Mouse (Mus musculus): Measurements from ENCODE around the gene Ces1a. TPM values are rescaled to one million over a fixed set of nuclear protein-coding genes. Genes with fewer than 3 reads are reported as not detected.

The Ces1a gene
- polyA plus RNA-seq, 1 experiment from 2014 or later: not detected

DNA sequence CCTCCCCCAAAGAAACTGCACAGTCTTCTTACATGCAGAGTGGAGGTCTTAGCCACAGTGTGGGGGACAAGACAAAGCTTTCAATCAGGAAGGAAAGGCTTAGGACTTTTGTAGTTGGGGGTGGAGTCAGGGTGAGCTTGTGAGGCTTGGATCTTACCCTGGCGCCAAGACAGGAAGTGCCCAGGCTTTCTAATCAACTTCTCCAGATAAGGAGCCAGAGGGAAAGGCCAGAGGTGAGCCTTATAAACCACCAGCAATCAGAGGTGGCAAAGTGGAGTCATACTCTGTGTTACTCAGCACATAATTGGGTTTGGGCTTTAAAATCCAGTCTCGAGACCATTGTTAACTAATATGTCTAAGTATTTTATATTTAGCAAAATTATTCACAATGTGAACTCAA lies 7.2 kb upstream of the Ces1a start:
- no peaks in the 10 kb centered on the region for H3K36me3 ChIP-seq (ENCODE audit: control insufficient read depth, insufficient read depth)
- no peak for ATAC-seq
- H3K4me1 ChIP-seq (replicated peaks; ENCODE audit: control insufficient read depth, insufficient read depth, low read length): no peaks in the 10 kb centered on the region
- no peak overlapping the region for H3K27ac ChIP-seq (ENCODE audit: low read length)
- no peak overlapping the region for H3K4me2 ChIP-seq (ENCODE audit: low read length)
- 60% methylated on average over 2 of the region's 2 CpGs for WGBS
- no peaks in the 10 kb centered on the region for H3K27me3 ChIP-seq (replicated peaks; ENCODE audit: control insufficient read depth, insufficient read depth, low read length)
- no peaks in the 10 kb centered on the region for H3K9me3 ChIP-seq (ENCODE audit: control insufficient read depth, low read length)
- no peak overlapping the region for H3K9ac ChIP-seq (replicated peaks; ENCODE audit: low read depth, low read length)
- H3K4me3 ChIP-seq (replicated peaks; ENCODE audit: low read length): no peak overlapping the region

DNA sequence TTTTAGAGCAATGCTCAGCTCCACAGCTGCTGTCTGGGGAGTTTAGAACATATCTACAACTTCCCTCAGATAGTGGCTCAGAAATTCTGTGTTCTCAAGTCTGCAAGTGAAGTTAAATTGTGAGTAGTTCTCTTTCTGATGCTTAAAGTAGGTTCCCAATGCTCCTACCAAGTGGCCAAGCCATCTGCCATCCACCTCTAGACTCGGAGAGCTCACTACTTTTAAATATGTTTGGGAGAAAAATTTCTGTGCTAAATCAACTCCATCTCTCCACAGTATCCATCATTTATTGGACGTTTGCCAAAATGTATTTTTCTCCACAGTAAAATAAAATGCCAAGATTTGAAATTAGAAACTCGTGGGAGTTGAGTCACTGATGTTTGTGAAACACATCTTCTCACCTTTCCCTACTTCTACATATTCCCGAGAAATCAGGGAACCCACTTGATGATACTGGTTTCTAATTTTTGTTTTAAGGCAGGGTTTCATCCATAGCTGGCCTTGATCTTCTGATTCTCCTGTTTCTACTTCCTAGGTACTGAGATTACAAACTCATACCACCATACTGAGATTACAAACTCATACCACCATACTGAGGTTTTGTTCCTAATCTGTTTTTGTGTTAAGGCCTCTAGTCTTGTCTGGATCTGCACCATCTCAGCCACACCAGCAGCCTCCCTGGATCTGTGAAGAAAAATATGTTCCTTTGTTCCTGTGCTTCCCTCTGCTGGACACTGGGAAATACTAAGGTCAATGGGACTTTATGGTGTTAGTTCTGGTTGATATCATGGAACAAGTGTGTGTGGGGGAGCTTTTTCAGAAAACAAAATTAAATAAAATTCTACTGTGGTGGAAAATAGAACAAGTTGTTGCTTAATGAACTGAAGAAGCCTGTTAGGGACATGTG lies 771 bp upstream of the Ces1a start:
- H3K27me3 ChIP-seq (replicated peaks; ENCODE audit: control insufficient read depth, insufficient read depth, low read length): no peaks in the 10 kb centered on the region
- H3K4me2 ChIP-seq (ENCODE audit: low read length): no peak overlapping the region
- H3K9ac ChIP-seq (replicated peaks; ENCODE audit: low read depth, low read length): no peak overlapping the region
- WGBS: 69% methylated on average over 4 of the region's 4 CpGs
- no peak overlapping the region for H3K27ac ChIP-seq (ENCODE audit: low read length)
- no peaks in the 10 kb centered on the region for H3K9me3 ChIP-seq (ENCODE audit: control insufficient read depth, low read length)
- H3K4me3 ChIP-seq (replicated peaks; ENCODE audit: low read length): no peak overlapping the region
- no peak for ATAC-seq
- H3K36me3 ChIP-seq (ENCODE audit: control insufficient read depth, insufficient read depth): no peaks in the 10 kb centered on the region
- no peaks in the 10 kb centered on the region for H3K4me1 ChIP-seq (replicated peaks; ENCODE audit: control insufficient read depth, insufficient read depth, low read length)

DNA sequence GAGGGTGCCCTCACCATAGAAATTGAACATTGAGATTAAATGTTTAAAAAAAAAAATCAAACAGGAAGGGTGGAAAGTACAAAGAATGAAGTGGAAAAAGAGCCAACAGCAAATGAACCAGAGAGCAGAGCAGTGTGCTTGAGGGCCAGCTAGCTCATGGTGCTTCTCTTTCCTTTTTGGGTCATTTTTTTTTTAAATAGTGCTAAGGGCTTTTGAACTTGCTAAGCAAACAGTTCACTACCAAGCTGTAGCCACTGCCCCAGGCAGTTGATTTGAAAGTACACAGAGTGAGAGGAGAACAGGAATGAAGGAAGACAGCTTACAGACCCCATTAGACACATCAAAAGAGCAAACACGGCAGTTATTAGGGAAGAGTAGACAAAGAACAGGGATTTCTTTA lies 4.9 kb downstream of the Ces1a start:
- H3K9ac ChIP-seq (replicated peaks; ENCODE audit: low read depth, low read length): no peak overlapping the region
- H3K27me3 ChIP-seq (replicated peaks; ENCODE audit: control insufficient read depth, insufficient read depth, low read length): no peaks in the 10 kb centered on the region

DNA sequence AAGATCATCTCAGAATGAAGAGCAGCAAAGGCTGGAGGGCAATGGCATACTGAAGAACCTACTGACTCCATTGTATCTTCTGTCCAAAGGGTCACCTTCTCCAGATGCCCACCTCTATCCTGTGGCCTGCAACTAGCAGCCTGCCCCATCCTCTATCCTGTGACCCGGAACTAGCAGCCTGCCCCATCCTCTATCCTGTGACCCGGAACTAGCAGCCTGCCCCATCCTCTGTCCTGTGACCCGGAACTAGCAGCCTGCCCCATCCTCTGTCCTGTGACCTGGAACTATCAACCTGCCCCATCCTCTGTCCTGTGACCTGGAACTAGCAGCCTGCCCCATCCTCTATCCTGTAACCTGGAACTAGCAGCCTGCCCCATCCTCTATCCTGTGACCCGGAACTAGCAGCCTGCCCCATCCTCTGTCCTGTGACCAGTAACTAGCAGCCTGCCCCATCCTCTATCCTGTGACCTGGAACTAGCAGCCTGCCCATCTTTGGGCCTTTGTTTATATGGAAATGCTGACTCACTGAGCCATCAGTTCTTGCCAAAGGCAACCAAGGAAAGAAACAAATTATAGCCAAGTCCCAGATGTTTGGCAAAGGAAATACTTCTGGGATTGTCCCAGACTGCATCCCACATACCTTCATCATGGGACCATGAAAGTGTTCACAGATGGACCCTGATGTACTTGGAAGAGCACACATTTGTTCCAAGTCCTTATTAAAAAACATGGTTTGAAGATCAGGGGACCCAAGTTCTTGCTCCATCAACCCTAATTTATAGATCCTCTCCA lies 7.0 kb downstream of the Ces1a start:
- ATAC-seq: no peak

More for the DNA sequence above, 4.9 kb downstream of the Ces1a start:
- H3K4me3 ChIP-seq (replicated peaks; ENCODE audit: low read length): no peak overlapping the region
- H3K27ac ChIP-seq (ENCODE audit: low read length): no peak overlapping the region
- no peaks in the 10 kb centered on the region for H3K36me3 ChIP-seq (ENCODE audit: control insufficient read depth, insufficient read depth)
- no peaks in the 10 kb centered on the region for H3K9me3 ChIP-seq (ENCODE audit: control insufficient read depth, low read length)
- H3K4me2 ChIP-seq (ENCODE audit: low read length): no peak overlapping the region
- ATAC-seq: no peak
- H3K4me1 ChIP-seq (replicated peaks; ENCODE audit: control insufficient read depth, insufficient read depth, low read length): no peaks in the 10 kb centered on the region
- 54% methylated on average over 1 of the region's 1 CpGs for WGBS

DNA sequence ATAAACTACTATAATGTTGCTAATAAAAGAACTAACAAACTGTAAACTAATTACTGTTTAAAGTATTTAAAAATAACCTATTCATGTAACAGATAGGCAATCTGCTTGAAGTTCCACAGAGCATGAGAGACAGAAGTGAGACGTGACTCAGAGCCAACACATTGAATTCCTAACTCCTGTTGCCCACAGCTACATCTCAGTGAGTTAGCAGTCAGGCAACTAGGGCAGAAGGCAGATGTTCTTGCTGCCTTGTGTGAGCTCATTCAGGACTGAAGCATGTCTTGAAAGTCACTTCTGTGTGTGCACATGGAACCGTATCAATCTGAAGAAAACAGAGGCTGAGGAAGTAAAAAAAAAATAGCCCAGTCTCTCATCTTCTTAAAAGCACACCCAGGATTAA lies 7.7 kb downstream of the Ces1a start:
- ATAC-seq: no peak
- H3K27me3 ChIP-seq (replicated peaks; ENCODE audit: control insufficient read depth, insufficient read depth, low read length): no peaks in the 10 kb centered on the region
- no peaks in the 10 kb centered on the region for H3K4me1 ChIP-seq (replicated peaks; ENCODE audit: control insufficient read depth, insufficient read depth, low read length)
- H3K4me3 ChIP-seq (replicated peaks; ENCODE audit: low read length): no peak overlapping the region
- H3K27ac ChIP-seq (ENCODE audit: low read length): no peak overlapping the region
- H3K4me2 ChIP-seq (ENCODE audit: low read length): no peak overlapping the region
- H3K36me3 ChIP-seq (ENCODE audit: control insufficient read depth, insufficient read depth): no peaks in the 10 kb centered on the region
- no peak overlapping the region for H3K9ac ChIP-seq (replicated peaks; ENCODE audit: low read depth, low read length)
- H3K9me3 ChIP-seq (ENCODE audit: control insufficient read depth, low read length): no peaks in the 10 kb centered on the region
- 77% methylated on average over 2 of the region's 2 CpGs for WGBS

More for the DNA sequence above, 7.0 kb downstream of the Ces1a start:
- no peaks in the 10 kb centered on the region for H3K27me3 ChIP-seq (replicated peaks; ENCODE audit: control insufficient read depth, insufficient read depth, low read length)
- H3K9ac ChIP-seq (replicated peaks; ENCODE audit: low read depth, low read length): no peak overlapping the region
- WGBS: 88% methylated on average over 4 of the region's 4 CpGs
- no peak overlapping the region for H3K27ac ChIP-seq (ENCODE audit: low read length)
- no peak overlapping the region for H3K4me2 ChIP-seq (ENCODE audit: low read length)
- H3K9me3 ChIP-seq (ENCODE audit: control insufficient read depth, low read length): no peaks in the 10 kb centered on the region
- H3K36me3 ChIP-seq (ENCODE audit: control insufficient read depth, insufficient read depth): no peaks in the 10 kb centered on the region
- no peaks in the 10 kb centered on the region for H3K4me1 ChIP-seq (replicated peaks; ENCODE audit: control insufficient read depth, insufficient read depth, low read length)
- no peak overlapping the region for H3K4me3 ChIP-seq (replicated peaks; ENCODE audit: low read length)

DNA sequence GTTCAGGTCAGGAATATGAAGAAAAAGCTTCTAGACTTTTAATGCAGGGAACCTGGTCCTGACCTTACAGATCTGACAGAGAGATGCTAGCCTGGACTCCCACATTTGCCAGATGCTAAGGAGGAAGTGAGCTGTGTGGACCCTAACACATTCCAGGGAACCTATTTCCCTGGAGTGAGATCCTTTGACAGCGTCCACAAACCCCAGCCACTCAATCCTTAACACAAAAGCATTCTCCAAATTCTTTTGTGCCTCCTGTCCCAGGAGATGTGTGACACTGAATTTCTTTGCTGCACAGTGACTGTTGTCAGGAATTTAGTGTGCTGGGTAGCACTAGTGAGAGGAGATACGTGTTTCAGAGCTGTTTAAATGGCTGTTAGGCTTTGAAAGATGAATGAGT lies 9.2 kb downstream of the Ces1a start:
- no peak overlapping the region for H3K4me3 ChIP-seq (replicated peaks; ENCODE audit: low read length)
- no peaks in the 10 kb centered on the region for H3K9me3 ChIP-seq (ENCODE audit: control insufficient read depth, low read length)
- no peak overlapping the region for H3K27ac ChIP-seq (ENCODE audit: low read length)
- H3K4me1 ChIP-seq (replicated peaks; ENCODE audit: control insufficient read depth, insufficient read depth, low read length): no peaks in the 10 kb centered on the region
- no peak for ATAC-seq
- no peak overlapping the region for H3K9ac ChIP-seq (replicated peaks; ENCODE audit: low read depth, low read length)
- no peaks in the 10 kb centered on the region for H3K27me3 ChIP-seq (replicated peaks; ENCODE audit: control insufficient read depth, insufficient read depth, low read length)
- WGBS: 3% methylated on average over 2 of the region's 2 CpGs
- no peak overlapping the region for H3K4me2 ChIP-seq (ENCODE audit: low read length)
- H3K36me3 ChIP-seq (ENCODE audit: control insufficient read depth, insufficient read depth): no peaks in the 10 kb centered on the region

DNA sequence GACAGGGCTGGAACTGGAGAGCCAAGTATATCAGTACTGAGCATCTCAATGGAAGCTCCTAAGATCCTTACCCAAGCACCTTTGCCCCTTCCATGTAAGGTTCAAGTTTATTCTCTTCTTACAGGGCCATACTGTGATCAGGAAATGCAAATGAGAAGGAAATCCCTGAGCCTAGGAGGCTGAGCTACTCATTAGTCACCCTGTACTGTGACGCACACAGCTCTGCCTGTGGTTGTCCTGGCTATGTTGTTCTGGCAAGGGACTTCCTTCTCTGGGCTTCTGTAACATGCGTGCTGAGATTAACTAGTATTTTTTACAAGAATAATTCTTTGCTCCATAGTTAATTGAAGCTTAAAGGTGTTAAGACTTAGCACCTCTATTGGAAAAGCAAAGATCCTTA lies 17.3 kb downstream of the Ces1a start:
- Histone ChIP-seq H3K4me1 (replicated peaks; ENCODE audit: control insufficient read depth, insufficient read depth, low read length) (no peaks in the 10 kb centered on the region), H3K27ac (ENCODE audit: low read length) (no peak overlapping the region), H3K4me3 (replicated peaks; ENCODE audit: low read length) (no peak overlapping the region), H3K36me3 (ENCODE audit: control insufficient read depth, insufficient read depth) (no peaks in the 10 kb centered on the region), H3K9ac (replicated peaks; ENCODE audit: low read depth, low read length) (no peak overlapping the region), H3K9me3 (ENCODE audit: control insufficient read depth, low read length) (no peaks in the 10 kb centered on the region), H3K4me2 (ENCODE audit: low read length) (no peak overlapping the region), H3K27me3 (replicated peaks; ENCODE audit: control insufficient read depth, insufficient read depth, low read length) (no peaks in the 10 kb centered on the region)
- WGBS: 77% methylated on average over 2 of the region's 2 CpGs
- no peak for ATAC-seq

DNA sequence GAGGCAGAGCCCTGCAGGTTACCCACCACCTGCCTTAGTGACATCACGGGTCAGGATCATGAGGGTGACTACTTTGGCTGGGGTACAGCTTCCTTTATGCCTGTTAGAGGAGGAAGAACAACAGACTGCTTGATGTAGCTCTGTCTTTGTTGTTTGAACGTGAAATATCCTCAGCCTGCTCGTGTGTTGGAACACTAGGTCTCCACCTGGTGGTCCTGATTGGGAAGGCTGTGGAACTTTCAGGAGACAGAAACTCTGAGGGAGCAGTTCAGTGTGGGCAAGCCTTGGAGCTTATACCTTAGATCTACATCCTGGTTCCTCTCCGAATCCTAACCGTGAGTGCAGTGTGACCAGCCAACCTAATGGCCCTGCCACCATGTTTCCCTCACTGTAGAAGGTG lies 26.3 kb downstream of the Ces1a start:
- no peak overlapping the region for H3K4me2 ChIP-seq (ENCODE audit: low read length)
- H3K4me1 ChIP-seq (replicated peaks; ENCODE audit: control insufficient read depth, insufficient read depth, low read length): no peaks in the 10 kb centered on the region
- H3K4me3 ChIP-seq (replicated peaks; ENCODE audit: low read length): no peak overlapping the region
- no peak for ATAC-seq
- H3K9me3 ChIP-seq (ENCODE audit: control insufficient read depth, low read length): no peaks in the 10 kb centered on the region
- 57% methylated on average over 5 of the region's 5 CpGs for WGBS
- H3K9ac ChIP-seq (replicated peaks; ENCODE audit: low read depth, low read length): no peak overlapping the region
- no peak overlapping the region for H3K27ac ChIP-seq (ENCODE audit: low read length)
- no peaks in the 10 kb centered on the region for H3K36me3 ChIP-seq (ENCODE audit: control insufficient read depth, insufficient read depth)
- H3K27me3 ChIP-seq (replicated peaks; ENCODE audit: control insufficient read depth, insufficient read depth, low read length): no peaks in the 10 kb centered on the region

DNA sequence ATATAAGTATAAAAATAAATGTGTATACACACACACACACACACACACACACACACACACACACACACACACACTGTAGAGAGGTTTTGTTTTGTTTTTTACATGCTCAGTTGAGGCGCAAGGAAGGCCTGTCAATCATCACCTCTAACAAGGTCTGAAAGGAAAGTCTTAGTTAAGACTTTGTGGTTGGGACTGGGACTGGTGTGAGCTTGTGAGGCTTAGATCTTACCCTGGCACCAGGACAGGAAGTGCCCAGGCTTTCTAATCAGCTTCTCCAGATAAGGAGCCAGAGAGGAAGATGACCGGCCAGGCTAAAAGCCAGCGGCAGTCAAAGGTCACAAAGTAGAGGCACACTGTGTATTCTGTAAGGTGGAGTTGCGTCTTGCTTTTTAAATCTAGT lies 33.7 kb downstream of the Ces1a start:
- Histone ChIP-seq H3K4me3 (replicated peaks; ENCODE audit: low read length) (no peak overlapping the region), H3K4me2 (ENCODE audit: low read length) (no peak overlapping the region), H3K9me3 (ENCODE audit: control insufficient read depth, low read length) (no peaks in the 10 kb centered on the region), H3K36me3 (ENCODE audit: control insufficient read depth, insufficient read depth) (no peaks in the 10 kb centered on the region), H3K27me3 (replicated peaks; ENCODE audit: control insufficient read depth, insufficient read depth, low read length) (no peaks in the 10 kb centered on the region), H3K9ac (replicated peaks; ENCODE audit: low read depth, low read length) (no peak overlapping the region), H3K27ac (ENCODE audit: low read length) (no peak overlapping the region), H3K4me1 (replicated peaks; ENCODE audit: control insufficient read depth, insufficient read depth, low read length) (no peaks in the 10 kb centered on the region)
- 83% methylated on average over 4 of the region's 4 CpGs for WGBS
- ATAC-seq: no peak

Measured in forebrain, embryonic 16.5 days (tissue).